Mouse (Mus musculus) lung, postnatal 36 days (tissue): ENCODE results near the gene Kifc5b.
A peak's percentile ranks its signal among the peaks of the same experiment; 100 is the strongest.
"Not testable (repeated sequence)": the region's sequence is repeated elsewhere in the genome, so short reads cannot be mapped to it uniquely, and the experiment has no call there.

Experiments used
- DNase-seq: peaks from one replicate; pipeline ENCODE4 v3.0.0; 2022; ENCODE audit warnings: mixed read lengths

Gene Kifc5b

DNA sequence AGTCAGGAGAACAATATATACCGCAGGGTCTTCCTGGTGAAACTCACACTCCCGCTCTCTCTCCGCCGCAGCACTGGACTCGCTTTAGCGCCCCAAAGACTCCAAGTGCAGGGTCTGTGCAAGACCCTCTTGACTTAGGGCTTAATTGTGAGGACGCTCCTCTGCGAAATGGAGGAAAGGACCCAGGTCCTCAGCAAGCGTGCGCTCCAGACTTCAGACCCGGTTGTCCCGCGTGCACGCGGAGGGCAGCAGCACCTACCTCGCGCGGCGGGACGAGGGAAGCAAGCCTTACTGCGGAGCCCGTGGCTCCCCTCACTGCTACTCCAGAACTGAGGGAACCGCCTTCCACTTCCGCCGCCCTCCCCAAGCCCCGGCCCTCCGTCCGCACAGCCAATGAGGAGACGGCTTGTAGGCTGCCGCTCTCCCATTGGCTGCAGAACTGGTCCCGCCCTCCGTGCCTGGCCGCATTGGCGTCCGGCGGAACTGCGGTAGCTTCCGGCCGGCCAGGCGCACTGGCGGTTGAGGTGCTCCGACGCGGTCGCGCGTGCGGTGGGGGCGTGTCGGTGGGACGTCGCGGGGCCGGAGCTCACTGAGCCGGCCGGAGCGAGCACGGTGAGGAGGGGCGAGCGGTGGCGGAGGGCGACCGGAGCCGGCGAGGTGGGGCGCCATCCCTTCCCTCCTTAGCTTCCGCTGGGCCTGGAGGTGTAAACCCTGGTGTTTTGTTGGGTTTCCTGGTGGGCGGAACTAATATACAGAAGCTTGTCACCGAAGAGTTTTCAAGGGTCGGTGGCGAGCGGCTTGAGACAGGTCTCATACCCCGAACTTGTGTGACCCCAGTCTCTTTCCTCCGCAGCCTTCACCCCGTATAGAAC is 56.0 kb downstream of the Kifc5b start, which contains the start of gene Zbtb9:
TSS of gene Zbtb9 (plus strand) at position 465 of the 872 bp plus-strand sequence.
- DNase-seq: peak; percentile 98

DNA sequence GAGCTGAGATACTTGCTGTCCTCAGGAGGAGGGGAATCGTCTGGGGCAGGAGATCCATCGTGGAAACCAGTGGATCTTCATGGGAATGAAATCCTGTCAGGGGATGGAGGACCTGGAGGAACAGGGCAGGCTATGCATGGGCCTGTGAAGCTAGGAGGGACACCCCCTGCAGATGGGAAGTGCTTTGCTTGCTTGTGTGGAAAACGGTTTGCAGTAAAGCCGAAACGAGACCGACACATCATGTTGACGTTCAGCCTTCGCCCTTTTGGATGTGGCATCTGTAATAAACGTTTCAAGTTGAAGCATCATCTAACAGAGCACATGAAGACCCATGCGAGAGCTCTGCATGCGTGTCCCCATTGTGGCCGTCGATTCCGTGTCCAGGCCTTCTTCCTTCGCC is 57.7 kb downstream of the Kifc5b start:
- no peak for DNase-seq

DNA sequence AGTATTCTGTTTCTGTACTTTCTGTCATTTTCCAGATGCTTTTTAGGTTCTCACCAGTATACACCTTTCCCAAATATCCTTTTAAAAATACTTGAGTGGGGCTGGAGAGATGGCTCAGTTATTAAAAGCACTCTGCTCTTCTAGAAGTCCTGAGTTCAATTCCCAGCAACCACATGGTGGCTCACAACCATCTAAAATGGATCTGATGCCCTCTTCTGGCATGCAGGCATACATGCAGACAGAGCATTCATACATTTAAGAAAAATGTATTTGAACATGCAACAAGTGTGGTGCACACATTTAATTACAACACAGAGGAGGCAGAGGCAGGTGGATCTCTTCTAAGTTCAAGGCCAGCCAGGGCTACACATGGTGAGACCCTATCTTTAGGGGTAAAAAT is 58.5 kb downstream of the Kifc5b start:
- no peak for DNase-seq

DNA sequence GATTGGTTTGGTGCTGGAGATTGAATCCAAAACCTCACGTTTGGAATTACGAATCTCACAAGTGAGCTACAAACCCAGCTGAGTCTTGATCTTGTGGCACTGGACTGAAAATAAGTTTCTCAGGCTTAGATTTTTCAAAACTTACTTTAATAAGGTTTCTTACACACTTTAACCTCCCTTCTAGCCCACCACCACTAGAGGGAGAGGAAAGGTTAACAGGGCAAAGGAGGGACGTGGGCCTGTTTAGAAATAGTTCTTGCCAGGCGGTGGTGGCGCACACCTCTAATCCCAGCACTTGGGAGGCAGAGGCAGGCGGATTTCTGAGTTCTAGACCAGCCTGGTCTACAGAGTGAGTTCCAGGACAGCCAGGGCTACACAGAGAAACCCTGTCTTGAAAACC is 60.5 kb downstream of the Kifc5b start:
- DNase-seq: not testable (repeated sequence)

DNA sequence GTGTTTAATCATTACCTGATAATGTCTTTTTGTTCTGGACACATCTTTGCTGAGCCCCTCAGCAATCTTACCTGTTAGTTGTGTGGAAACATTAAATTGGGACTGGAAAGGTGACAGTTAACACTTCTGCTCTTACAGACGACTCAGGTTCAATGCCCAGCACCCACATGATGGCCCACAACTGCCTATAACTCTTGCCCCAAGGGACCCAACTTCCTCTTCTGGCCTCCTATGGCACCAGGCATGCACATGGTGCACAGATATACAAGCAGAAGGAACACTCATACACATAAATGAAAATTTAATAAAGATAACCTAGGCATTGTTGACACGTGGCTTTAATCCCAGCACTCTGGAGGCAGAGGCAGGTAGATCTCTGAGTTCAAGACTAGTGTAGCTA is 62.5 kb downstream of the Kifc5b start:
- DNase-seq: peak; percentile 40

DNA sequence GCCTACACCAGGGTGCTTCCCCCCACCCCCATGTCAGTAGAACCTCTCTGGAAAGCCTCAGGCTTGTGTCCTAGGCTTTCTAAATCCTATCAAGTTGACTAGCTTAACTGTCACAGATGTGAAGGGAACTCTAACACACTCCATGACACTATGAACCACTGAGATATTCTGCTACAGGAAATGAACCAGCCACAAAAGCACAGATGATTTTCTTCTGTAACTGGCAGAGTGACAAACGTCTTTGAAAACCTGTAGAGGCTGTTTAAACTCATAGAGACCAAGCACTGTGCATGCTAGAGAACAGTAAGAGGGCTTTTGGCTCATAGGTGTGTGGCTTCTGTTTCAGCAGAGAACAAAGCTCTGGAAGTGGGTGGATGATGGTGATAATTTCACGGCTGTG is 64.2 kb downstream of the Kifc5b start:
- DNase-seq: no peak
